Mouse (Mus musculus): ENCODE measurements around the gene Dnah3. TPM values are rescaled to one million over a fixed set of nuclear protein-coding genes. Genes with fewer than 3 reads are reported as not detected.
A peak's percentile ranks its signal among the peaks of the same experiment; 100 is the strongest.

The Dnah3 gene
- polyA plus RNA-seq (2015; fragmentation: Nextera tagmentation; extraction: Ambion mirVana) = not detected in 2 replicates

- Histone ChIP-seq H3K9me3 (ENCODE audit: control insufficient read depth) (no peaks in the 10 kb centered on the region), H3K27me3 (replicated peaks; ENCODE audit: control insufficient read depth, insufficient read depth, low read length) (no peaks in the 10 kb centered on the region), H3K4me1 (replicated peaks; ENCODE audit: control insufficient read depth, insufficient read depth, low read length) (no peaks in the 10 kb centered on the region), H3K27ac (ENCODE audit: low read depth, low read length) (no peak within 1 kb of the TSS), H3K4me3 (ENCODE audit: low read depth, low read length) (no peak within 1 kb of the TSS), H3K9ac (ENCODE audit: low read depth, low read length) (no peak within 1 kb of the TSS), H3K36me3 (ENCODE audit: control insufficient read depth, insufficient read depth) (no peaks in the 10 kb centered on the region), H3K4me2 (replicated peaks; ENCODE audit: low read depth) (no peak within 1 kb of the TSS)
- no peak for ATAC-seq
- TF ChIP-seq CTCF (IDR thresholded peaks at IDR 0.05; ENCODE audit: low read depth) = no peak
- WGBS = 88% methylated on average over 6 of the region's 6 CpGs
These were observed at the start of gene Dnah3 for GRCm38 (mm10) chr7:120095180-120095579. Gene Dnah3, minus strand, starts transcription at chr7:120095280.

GRCm38 (mm10) chr7:120142743-120143142 lies 47.7 kb upstream of the Dnah3 start:
- WGBS = 76% methylated on average over 1 of the region's 1 CpGs
- no peak overlapping the region for H3K4me2 ChIP-seq (replicated peaks; ENCODE audit: low read depth)
- no peaks in the 10 kb centered on the region for H3K27me3 ChIP-seq (replicated peaks; ENCODE audit: control insufficient read depth, insufficient read depth, low read length)

GRCm38 (mm10) chr7:120128951-120129350 lies 33.9 kb upstream of the Dnah3 start:
- no peak for TF ChIP-seq CTCF (IDR thresholded peaks at IDR 0.05; ENCODE audit: low read depth)
- no peak overlapping the region for H3K27ac ChIP-seq (ENCODE audit: low read depth, low read length)
- H3K4me1 ChIP-seq (replicated peaks; ENCODE audit: control insufficient read depth, insufficient read depth, low read length) = no peaks in the 10 kb centered on the region
- no peak for ATAC-seq
- H3K36me3 ChIP-seq (ENCODE audit: control insufficient read depth, insufficient read depth) = no peaks in the 10 kb centered on the region
- no peaks in the 10 kb centered on the region for H3K27me3 ChIP-seq (replicated peaks; ENCODE audit: control insufficient read depth, insufficient read depth, low read length)
- no peak overlapping the region for H3K4me2 ChIP-seq (replicated peaks; ENCODE audit: low read depth)
- 70% methylated on average over 4 of the region's 4 CpGs for WGBS
- H3K4me3 ChIP-seq (ENCODE audit: low read depth, low read length) = no peak overlapping the region
- no peaks in the 10 kb centered on the region for H3K9me3 ChIP-seq (ENCODE audit: control insufficient read depth)
- H3K9ac ChIP-seq (ENCODE audit: low read depth, low read length) = no peak overlapping the region

More at GRCm38 (mm10) chr7:120142743-120143142, 47.7 kb upstream of the Dnah3 start:
- H3K9ac ChIP-seq (ENCODE audit: low read depth, low read length) = no peak overlapping the region
- ATAC-seq = peak; percentile 69
- H3K9me3 ChIP-seq (ENCODE audit: control insufficient read depth) = no peaks in the 10 kb centered on the region
- TF ChIP-seq CTCF (IDR thresholded peaks at IDR 0.05; ENCODE audit: low read depth) = no peak
- H3K4me3 ChIP-seq (ENCODE audit: low read depth, low read length) = no peak overlapping the region
- H3K4me1 ChIP-seq (replicated peaks; ENCODE audit: control insufficient read depth, insufficient read depth, low read length) = no peaks in the 10 kb centered on the region
- H3K27ac ChIP-seq (ENCODE audit: low read depth, low read length) = no peak overlapping the region
- H3K36me3 ChIP-seq (ENCODE audit: control insufficient read depth, insufficient read depth) = no peaks in the 10 kb centered on the region

- 63% methylated on average over 4 of the region's 4 CpGs for WGBS
- no peaks in the 10 kb centered on the region for H3K4me1 ChIP-seq (replicated peaks; ENCODE audit: control insufficient read depth, insufficient read depth, low read length)
- no peak overlapping the region for H3K4me3 ChIP-seq (ENCODE audit: low read depth, low read length)
- no peak overlapping the region for H3K4me2 ChIP-seq (replicated peaks; ENCODE audit: low read depth)
- ATAC-seq = no peak
- no peak for TF ChIP-seq CTCF (IDR thresholded peaks at IDR 0.05; ENCODE audit: low read depth)
- H3K36me3 ChIP-seq (ENCODE audit: control insufficient read depth, insufficient read depth) = no peaks in the 10 kb centered on the region
- no peaks in the 10 kb centered on the region for H3K27me3 ChIP-seq (replicated peaks; ENCODE audit: control insufficient read depth, insufficient read depth, low read length)
- H3K27ac ChIP-seq (ENCODE audit: low read depth, low read length) = no peak overlapping the region
- no peaks in the 10 kb centered on the region for H3K9me3 ChIP-seq (ENCODE audit: control insufficient read depth)
- H3K9ac ChIP-seq (ENCODE audit: low read depth, low read length) = no peak overlapping the region
These were observed 32.6 kb upstream of the Dnah3 start for GRCm38 (mm10) chr7:120127686-120128059.

GRCm38 (mm10) chr7:120126976-120127685 lies 32.1 kb upstream of the Dnah3 start:
- no peaks in the 10 kb centered on the region for H3K36me3 ChIP-seq (ENCODE audit: control insufficient read depth, insufficient read depth)
- H3K4me3 ChIP-seq (ENCODE audit: low read depth, low read length) = no peak overlapping the region
- no peak overlapping the region for H3K27ac ChIP-seq (ENCODE audit: low read depth, low read length)
- ATAC-seq = no peak
- WGBS = 60% methylated on average over 5 of the region's 5 CpGs
- no peak overlapping the region for H3K4me2 ChIP-seq (replicated peaks; ENCODE audit: low read depth)
- H3K4me1 ChIP-seq (replicated peaks; ENCODE audit: control insufficient read depth, insufficient read depth, low read length) = no peaks in the 10 kb centered on the region
- H3K27me3 ChIP-seq (replicated peaks; ENCODE audit: control insufficient read depth, insufficient read depth, low read length) = no peaks in the 10 kb centered on the region
- TF ChIP-seq CTCF (IDR thresholded peaks at IDR 0.05; ENCODE audit: low read depth) = no peak
- no peaks in the 10 kb centered on the region for H3K9me3 ChIP-seq (ENCODE audit: control insufficient read depth)
- no peak overlapping the region for H3K9ac ChIP-seq (ENCODE audit: low read depth, low read length)

GRCm38 (mm10) chr7:120124844-120125243 lies 29.8 kb upstream of the Dnah3 start:
- no peak overlapping the region for H3K9ac ChIP-seq (ENCODE audit: low read depth, low read length)

More at GRCm38 (mm10) chr7:120124844-120125243, 29.8 kb upstream of the Dnah3 start:
- TF ChIP-seq CTCF (IDR thresholded peaks at IDR 0.05; ENCODE audit: low read depth) = peak; percentile 95
- no peaks in the 10 kb centered on the region for H3K9me3 ChIP-seq (ENCODE audit: control insufficient read depth)
- H3K27me3 ChIP-seq (replicated peaks; ENCODE audit: control insufficient read depth, insufficient read depth, low read length) = no peaks in the 10 kb centered on the region
- H3K36me3 ChIP-seq (ENCODE audit: control insufficient read depth, insufficient read depth) = peaks cover 5% of the 10 kb centered on the region
- no peak overlapping the region for H3K4me2 ChIP-seq (replicated peaks; ENCODE audit: low read depth)
- WGBS = 5% methylated on average over 3 of the region's 3 CpGs
- H3K27ac ChIP-seq (ENCODE audit: low read depth, low read length) = no peak overlapping the region
- ATAC-seq = peak; percentile 85
- H3K4me3 ChIP-seq (ENCODE audit: low read depth, low read length) = no peak overlapping the region
- no peaks in the 10 kb centered on the region for H3K4me1 ChIP-seq (replicated peaks; ENCODE audit: control insufficient read depth, insufficient read depth, low read length)

Measured in intestine, postnatal 0 days (tissue).